Mouse (Mus musculus) heart, embryonic 15.5 days (tissue): ENCODE measurements at regions not wholly inside any gene's neighbourhood (a gene's known extent, or its start where the extent isn't known, plus 50 kb on each side); places are given as distances from the start of the nearest gene placed in this dataset.

Experiments
- ATAC-seq: fragments of 200-750 bp; cut with Nextera tagmentation; replicated peaks from 2 replicates; pipeline ENCODE4 v1.8.0; 2017; ENCODE audit warnings: low read depth, moderate TSS enrichment; ENCODE audit not compliant: insufficient number of reproducible peaks, insufficient read depth, low FRiP score
- H3K27ac ChIP-seq: fragments of 300-500 bp; sonication (generic); 2 replicates; pipeline ENCODE4 v1.5.1; 2015; ENCODE audit warnings: mild to moderate bottlenecking, inconsistent platforms
- H3K27me3 ChIP-seq: fragments of 300-500 bp; sonication (generic); 2 replicates; pipeline ENCODE4 v1.6.1; 2015; ENCODE audit warnings: inconsistent platforms
- H3K36me3 ChIP-seq: fragments of 300-500 bp; sonication (generic); 2 replicates; pipeline ENCODE4 v1.6.1; 2015; ENCODE audit warnings: mild to moderate bottlenecking, inconsistent platforms
- H3K4me1 ChIP-seq: fragments of 300-500 bp; sonication (generic); replicated peaks from 2 replicates; pipeline ENCODE4 v1.6.1; 2015; ENCODE audit warnings: inconsistent platforms
- H3K4me2 ChIP-seq: fragments of 300-500 bp; sonication (generic); 2 replicates; pipeline ENCODE4 v1.6.1; 2015; ENCODE audit warnings: inconsistent platforms, mild to moderate bottlenecking, moderate library complexity
- H3K4me3 ChIP-seq: fragments of 300-500 bp; sonication (generic); 2 replicates; pipeline ENCODE4 v1.5.1; 2015; ENCODE audit warnings: mild to moderate bottlenecking, inconsistent platforms
- H3K9ac ChIP-seq: fragments of 300-500 bp; sonication (generic); 2 replicates; pipeline ENCODE4 v1.6.1; 2015; ENCODE audit warnings: mild to moderate bottlenecking, inconsistent platforms
- H3K9me3 ChIP-seq: fragments of 300-500 bp; sonication (generic); replicated peaks from 2 replicates; pipeline ENCODE4 v1.6.1; 2016; ENCODE audit warnings: inconsistent platforms
- WGBS: fragments of 180-500 bp; shearing (Covaris S2); methylation state at CpG from one replicate; pipeline ENCODE4 v1.1.7; 2015; ENCODE audit warnings: mixed read lengths; 5-methylcytosine and 5-hydroxymethylcytosine counted together

GRCm38 (mm10) chr8:89211931-89212330 lies 168.0 kb upstream of the Sall1 start:
- Histone ChIP-seq H3K4me3 (no peak overlapping the region), H3K9me3 (no peaks in the 10 kb centered on the region), H3K4me1 (no peaks in the 10 kb centered on the region), H3K27me3 (no peaks in the 10 kb centered on the region), H3K9ac (no peak overlapping the region), H3K27ac (no peak overlapping the region), H3K4me2 (no peak overlapping the region), H3K36me3 (no peaks in the 10 kb centered on the region)
- 70% methylated on average over 3 of the region's 3 CpGs for WGBS
- no peak for ATAC-seq

- Histone ChIP-seq H3K4me1 (no peaks in the 10 kb centered on the region), H3K4me2 (no peak overlapping the region)
- ATAC-seq, result no peak
Measured at GRCm38 (mm10) chr8:89210684-89211083, 166.7 kb upstream of the Sall1 start.

GRCm38 (mm10) chr8:89207891-89208290 lies 163.9 kb upstream of the Sall1 start:
- Histone ChIP-seq H3K4me2 (no peak overlapping the region), H3K9ac (no peak overlapping the region), H3K27ac (no peak overlapping the region), H3K4me3 (no peak overlapping the region), H3K9me3 (no peaks in the 10 kb centered on the region), H3K36me3 (no peaks in the 10 kb centered on the region), H3K4me1 (no peaks in the 10 kb centered on the region), H3K27me3 (no peaks in the 10 kb centered on the region)
- WGBS, result 61% methylated on average over 2 of the region's 2 CpGs
- ATAC-seq, result no peak

More at GRCm38 (mm10) chr8:89210684-89211083, 166.7 kb upstream of the Sall1 start:
- H3K4me3 ChIP-seq, result no peak overlapping the region
- H3K9me3 ChIP-seq, result no peaks in the 10 kb centered on the region
- WGBS, result 42% methylated on average over 1 of the region's 1 CpGs
- H3K9ac ChIP-seq, result no peak overlapping the region
- H3K36me3 ChIP-seq, result no peaks in the 10 kb centered on the region
- H3K27ac ChIP-seq, result no peak overlapping the region
- H3K27me3 ChIP-seq, result no peaks in the 10 kb centered on the region

GRCm38 (mm10) chr8:89202484-89203096 lies 158.6 kb upstream of the Sall1 start:
- no peaks in the 10 kb centered on the region for H3K36me3 ChIP-seq
- H3K9me3 ChIP-seq, result no peaks in the 10 kb centered on the region
- H3K4me2 ChIP-seq, result no peak overlapping the region
- no peak for ATAC-seq
- H3K27ac ChIP-seq, result no peak overlapping the region
- H3K4me1 ChIP-seq, result no peaks in the 10 kb centered on the region
- 84% methylated on average over 5 of the region's 5 CpGs for WGBS
- H3K27me3 ChIP-seq, result no peaks in the 10 kb centered on the region
- no peak overlapping the region for H3K4me3 ChIP-seq
- no peak overlapping the region for H3K9ac ChIP-seq

- H3K27me3 ChIP-seq, result no peaks in the 10 kb centered on the region
- no peak overlapping the region for H3K4me3 ChIP-seq
- no peaks in the 10 kb centered on the region for H3K4me1 ChIP-seq
- H3K9me3 ChIP-seq, result no peaks in the 10 kb centered on the region
- no peaks in the 10 kb centered on the region for H3K36me3 ChIP-seq
- 67% methylated on average over 2 of the region's 2 CpGs for whole genome bisulfite sequencing
- no peak overlapping the region for H3K9ac ChIP-seq
- no peak for ATAC-seq
- no peak overlapping the region for H3K4me2 ChIP-seq
- H3K27ac ChIP-seq, result no peak overlapping the region
Measured at GRCm38 (mm10) chr8:89200301-89200700, 156.3 kb upstream of the Sall1 start.

- Histone ChIP-seq H3K9ac (no peak overlapping the region), H3K9me3 (no peaks in the 10 kb centered on the region), H3K4me2 (no peak overlapping the region), H3K27ac (no peak overlapping the region), H3K36me3 (no peaks in the 10 kb centered on the region), H3K4me1 (no peaks in the 10 kb centered on the region), H3K27me3 (no peaks in the 10 kb centered on the region), H3K4me3 (no peak overlapping the region)
- 44% methylated on average over 17 of the region's 17 CpGs for WGBS
- no peak for ATAC-seq
Measured at GRCm38 (mm10) chr8:89185314-89185713, 141.4 kb upstream of the Sall1 start.

- Histone ChIP-seq H3K27me3 (0 out of 2 replicates have a peak, but pooled peaks cover 6% of the 10 kb centered on the region), H3K9me3 (no peaks in the 10 kb centered on the region), H3K9ac (no peak overlapping the region), H3K27ac (no peak overlapping the region), H3K4me3 (no peak overlapping the region), H3K36me3 (no peaks in the 10 kb centered on the region), H3K4me2 (no peak overlapping the region), H3K4me1 (no peaks in the 10 kb centered on the region)
- 79% methylated on average over 7 of the region's 7 CpGs for WGBS
- no peak for ATAC-seq
Measured at GRCm38 (mm10) chr8:89175631-89176030, 131.7 kb upstream of the Sall1 start.

- no peak for ATAC-seq
- Histone ChIP-seq H3K9me3 (no peaks in the 10 kb centered on the region), H3K4me2 (no peak overlapping the region), H3K27ac (no peak overlapping the region), H3K4me1 (no peaks in the 10 kb centered on the region), H3K36me3 (no peaks in the 10 kb centered on the region), H3K27me3 (no peaks in the 10 kb centered on the region; the same call in 1 of the 2 replicates), H3K9ac (no peak overlapping the region), H3K4me3 (no peak overlapping the region)
- WGBS, result 67% methylated on average over 5 of the region's 5 CpGs
Measured at GRCm38 (mm10) chr8:89171561-89171960, 127.6 kb upstream of the Sall1 start.

- Histone ChIP-seq H3K4me1 (no peaks in the 10 kb centered on the region), H3K4me2 (no peak overlapping the region), H3K27ac (no peak overlapping the region), H3K36me3 (no peaks in the 10 kb centered on the region), H3K4me3 (no peak overlapping the region), H3K27me3 (no peaks in the 10 kb centered on the region; the same call in 1 of the 2 replicates), H3K9me3 (no peaks in the 10 kb centered on the region), H3K9ac (no peak overlapping the region)
- ATAC-seq, result no peak
- WGBS, result 52% methylated on average over 7 of the region's 7 CpGs
Measured at GRCm38 (mm10) chr8:89169484-89169883, 125.5 kb upstream of the Sall1 start.

GRCm38 (mm10) chr8:89167026-89167425 lies 123.1 kb upstream of the Sall1 start:
- H3K4me3 ChIP-seq, result no peak overlapping the region
- no peak for ATAC-seq
- H3K36me3 ChIP-seq, result no peaks in the 10 kb centered on the region
- H3K9me3 ChIP-seq, result no peaks in the 10 kb centered on the region
- H3K9ac ChIP-seq, result no peak overlapping the region
- H3K27me3 ChIP-seq, result no peaks in the 10 kb centered on the region; the same call in 1 of the 2 replicates
- WGBS, result 76% methylated on average over 4 of the region's 4 CpGs
- H3K4me2 ChIP-seq, result no peak overlapping the region
- H3K4me1 ChIP-seq, result no peaks in the 10 kb centered on the region
- H3K27ac ChIP-seq, result no peak overlapping the region

GRCm38 (mm10) chr8:89156909-89157308 lies 112.9 kb upstream of the Sall1 start:
- H3K4me3 ChIP-seq, result no peak overlapping the region
- H3K27me3 ChIP-seq, result no peaks in the 10 kb centered on the region
- no peak overlapping the region for H3K27ac ChIP-seq
- H3K36me3 ChIP-seq, result no peaks in the 10 kb centered on the region
- no peaks in the 10 kb centered on the region for H3K9me3 ChIP-seq
- no peak for ATAC-seq
- H3K4me1 ChIP-seq, result no peaks in the 10 kb centered on the region
- no peak overlapping the region for H3K9ac ChIP-seq
- no peak overlapping the region for H3K4me2 ChIP-seq
- 93% methylated on average over 1 of the region's 1 CpGs for WGBS

- no peak overlapping the region for H3K27ac ChIP-seq
- H3K4me3 ChIP-seq, result no peak overlapping the region
- H3K4me2 ChIP-seq, result no peak overlapping the region
- no peaks in the 10 kb centered on the region for H3K36me3 ChIP-seq
- ATAC-seq, result no peak
- H3K27me3 ChIP-seq, result no peaks in the 10 kb centered on the region
- H3K4me1 ChIP-seq, result no peaks in the 10 kb centered on the region
- H3K9me3 ChIP-seq, result no peaks in the 10 kb centered on the region
- 51% methylated on average over 3 of the region's 3 CpGs for WGBS
- no peak overlapping the region for H3K9ac ChIP-seq
Measured at GRCm38 (mm10) chr8:89153605-89154004, 109.6 kb upstream of the Sall1 start.
